Mouse (Mus musculus): ENCODE results near the gene Btbd11. TPM values are rescaled to one million over a fixed set of nuclear protein-coding genes. Genes with fewer than 3 reads are reported as not detected.

Btbd11 gene
- polyA plus RNA-seq, 1 experiment from 2014 or later = 2.8 TPM

Other genes with a start within 250 kb of the Btbd11 start
- 19.8 and 22.1 TPM in 2 replicates for gene Cry1, start 201.8 kb upstream of the Btbd11 start, polyA plus RNA-seq (2015; fragmentation: Nextera tagmentation; extraction: Ambion mirVana)

All from stomach, embryonic 16.5 days (tissue).